Mouse (Mus musculus): ENCODE data around the gene Ibsp. TPM values are rescaled to one million over a fixed set of nuclear protein-coding genes. Genes with fewer than 3 reads are reported as not detected.

Ibsp gene
- polyA plus RNA-seq (2012; rRNA removed) = 0.58 and 35.9 TPM in 2 replicates

DNA sequence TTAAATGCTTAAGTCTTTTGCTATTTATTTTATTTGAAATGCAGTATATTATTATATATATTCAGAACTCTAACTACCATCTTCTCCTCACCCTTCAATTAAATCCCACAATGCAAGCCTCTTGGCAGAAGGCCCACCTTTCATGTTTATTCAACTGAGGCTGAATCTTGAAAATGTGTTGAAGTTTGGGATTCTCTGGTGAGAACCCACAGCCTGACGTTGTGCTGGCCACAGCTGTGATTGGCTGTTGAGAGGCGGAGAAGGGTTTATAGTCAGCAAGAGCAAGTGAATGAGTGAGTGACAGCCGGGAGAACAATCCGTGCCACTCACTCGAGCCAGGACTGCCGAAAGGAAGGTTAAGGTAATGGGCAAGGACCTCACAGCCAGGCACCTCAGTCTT lies at the start of gene Ibsp:
TSS of gene Ibsp (plus strand) at position 178 of the 400 bp plus-strand sequence.

DNA sequence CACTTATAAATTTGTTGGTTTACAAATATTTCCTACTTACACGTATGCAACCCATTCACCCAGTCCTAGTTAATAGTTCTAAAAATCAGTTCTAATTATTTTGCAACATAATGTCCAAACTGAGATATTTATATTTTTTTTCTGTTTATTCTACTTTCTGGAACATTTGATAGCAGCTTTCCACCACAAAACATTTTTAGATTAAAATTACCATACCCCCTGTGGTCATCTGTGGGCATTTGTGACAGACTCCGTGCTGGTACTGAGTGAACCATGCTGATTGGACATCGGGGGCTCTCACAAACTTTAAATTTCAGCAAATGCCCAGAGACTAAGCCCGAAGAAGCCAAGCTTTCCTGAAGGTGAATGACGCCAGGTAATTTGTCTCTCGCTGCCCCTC lies 26.1 kb downstream of the Ibsp start, which contains the start of gene Mepe:
TSS of gene Mepe (plus strand) at position 301 of the 400 bp plus-strand sequence.

Other genes starting within 250 kb of the Ibsp start
- gene Gm17660, start 221.6 kb upstream of the Ibsp start, polyA plus RNA-seq (2012; rRNA removed) = 0.19 TPM in 1 of 2 replicates, not detected in the other
- gene Sparcl1, start 185.4 kb upstream of the Ibsp start, polyA plus RNA-seq (2012; rRNA removed) = 282 and 331 TPM in 2 replicates
- gene Dspp, start 128.5 kb upstream of the Ibsp start, polyA plus RNA-seq (2012; rRNA removed) = 0.03 TPM in 1 of 2 replicates, not detected in the other
- 0.09 and 2.5 TPM in 2 replicates for gene Dmp1, start 96.6 kb upstream of the Ibsp start, polyA plus RNA-seq (2012; rRNA removed)
- gene Mepe, start 26.2 kb downstream of the Ibsp start, polyA plus RNA-seq (2012; rRNA removed) = 0.09 TPM in 1 of 2 replicates, not detected in the other
- 15.6 and 141 TPM in 2 replicates for gene Spp1, start 135.9 kb downstream of the Ibsp start, polyA plus RNA-seq (2012; rRNA removed)
- 31.5 and 35.1 TPM in 2 replicates for gene Pkd2, start 160.3 kb downstream of the Ibsp start, polyA plus RNA-seq (2012; rRNA removed)
- gene BC005561, start 209.2 kb downstream of the Ibsp start, polyA plus RNA-seq (2012; rRNA removed) = 3.3 and 3.6 TPM in 2 replicates

Data from central nervous system, embryonic 18 days (tissue).